Comparison of ENCODE assay signal across 27 mouse cellular contexts in the genomic region with DNA sequence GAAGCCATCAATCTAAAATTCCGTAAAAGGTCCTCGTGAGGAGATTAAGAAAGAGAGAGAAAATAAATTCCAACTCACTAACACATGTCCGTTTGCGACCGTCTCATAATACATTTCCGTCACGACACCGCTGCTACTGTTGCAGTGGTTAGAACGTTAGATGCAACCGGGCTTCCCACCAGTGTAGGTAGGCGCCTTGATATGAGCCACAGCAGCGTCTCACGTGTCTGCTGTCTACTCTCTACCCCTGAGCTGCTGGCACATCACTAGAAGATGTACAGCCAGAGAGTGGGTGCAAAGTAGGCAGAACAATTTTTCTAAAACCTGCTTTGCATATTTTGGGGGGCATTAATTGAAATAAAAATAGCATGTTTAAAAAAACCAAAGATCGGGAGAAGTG.
DNase-seq lines count a peak whose midpoint lies in the region; ATAC-seq and TF ChIP-seq lines count a peak whose summit lies in the region.
"Had no signal": no experiment of that assay in that cellular context is flagged by ENCODE, and none has a peak within 500 bp of the region (broad histone marks: within the 10 kb centered on the region; RNA-seq: fewer than 3 reads in every experiment).

No protein-coding gene starts in this region.

- TF ChIP-seq CTCF in layer of hippocampus, adult 2 months (conservative IDR thresholded peaks at IDR 0.05), result no peak

- ATAC-seq in cerebellum, adult (ENCODE audit: insufficient number of reproducible peaks, low FRiP score, low TSS enrichment), result no peak
- ATAC-seq: forebrain, embryonic 15.5 days; hindbrain, postnatal 0 days; intestine, embryonic 16.5 days; midbrain, embryonic 13.5 days had no signal

- DNase-seq in layer of hippocampus, adult 2 months (ENCODE audit: low spot score in 2 of 2), result peak in 1 of 2 experiments; percentile 5
- DNase-seq in layer of hippocampus, adult 9-11 months, result no peak
- DNase-seq in right cerebral cortex, adult 2 months (ENCODE audit: low spot score in 2 of 2), result peak; percentile 23 to 27
- DNase-seq in right cerebral cortex, postnatal 25 days, result no peak
- peak; percentile 15 to 48 for DNase-seq in frontal cortex, postnatal 36 days (ENCODE audit: low spot score in 2 of 2)
- DNase-seq in right cerebral cortex, postnatal 36 days (ENCODE audit: low spot score in 2 of 2), result peak; percentile 15 to 53
- no peak for DNase-seq in testis, postnatal 10 days (ENCODE audit: low spot score)
- DNase-seq: adrenal gland, adult 2 months; B cell, adult 2 months; cerebellum, adult 18-20 months; cerebellum, postnatal 14 days; embryo, embryonic 11 days; kidney, postnatal 25 days; lung, postnatal 36 days; spleen, adult 18-20 months; thymus, postnatal 14 days had no signal

- H3K27ac ChIP-seq in layer of hippocampus, adult 2 months, result no peak overlapping the region
- H3K27ac ChIP-seq: embryonic facial prominence, embryonic 15.5 days; forebrain, embryonic 15.5 days; hindbrain, postnatal 0 days; left cerebral cortex, adult 2 months; limb, embryonic 15.5 days; liver, embryonic 15.5 days; lung, embryonic 15.5 days; midbrain, embryonic 13.5 days had no signal

- H3K4me3 ChIP-seq in layer of hippocampus, adult 2 months, result peak overlapping the region; percentile 38
- H3K4me3 ChIP-seq: embryonic facial prominence, embryonic 15.5 days; forebrain, embryonic 15.5 days; left cerebral cortex, adult 2 months; limb, embryonic 15.5 days; liver, embryonic 15.5 days; lung, embryonic 15.5 days; megakaryocyte, embryonic 14.5 days; midbrain, embryonic 13.5 days had no signal

Comparison
In these comparisons a context has a peak if more than half of its experiments do, and no peak if none do; other contexts are left out.
1. DNase-seq: peak in right cerebral cortex, adult 2 months (2 of 2), frontal cortex, postnatal 36 days (2 of 2) and right cerebral cortex, postnatal 36 days (2 of 2); none in layer of hippocampus, adult 9-11 months (single experiment), right cerebral cortex, postnatal 25 days (single experiment) and testis, postnatal 10 days (single experiment).